Mouse (Mus musculus) R1 (cell line): ENCODE data around the gene Fcgr3.

Source experiments
- DNase-seq: peaks from one replicate; pipeline ENCODE4 v3.0.0-alpha.2; 2018; ENCODE audit warnings: low read depth, low spot score

The Fcgr3 gene

DNA sequence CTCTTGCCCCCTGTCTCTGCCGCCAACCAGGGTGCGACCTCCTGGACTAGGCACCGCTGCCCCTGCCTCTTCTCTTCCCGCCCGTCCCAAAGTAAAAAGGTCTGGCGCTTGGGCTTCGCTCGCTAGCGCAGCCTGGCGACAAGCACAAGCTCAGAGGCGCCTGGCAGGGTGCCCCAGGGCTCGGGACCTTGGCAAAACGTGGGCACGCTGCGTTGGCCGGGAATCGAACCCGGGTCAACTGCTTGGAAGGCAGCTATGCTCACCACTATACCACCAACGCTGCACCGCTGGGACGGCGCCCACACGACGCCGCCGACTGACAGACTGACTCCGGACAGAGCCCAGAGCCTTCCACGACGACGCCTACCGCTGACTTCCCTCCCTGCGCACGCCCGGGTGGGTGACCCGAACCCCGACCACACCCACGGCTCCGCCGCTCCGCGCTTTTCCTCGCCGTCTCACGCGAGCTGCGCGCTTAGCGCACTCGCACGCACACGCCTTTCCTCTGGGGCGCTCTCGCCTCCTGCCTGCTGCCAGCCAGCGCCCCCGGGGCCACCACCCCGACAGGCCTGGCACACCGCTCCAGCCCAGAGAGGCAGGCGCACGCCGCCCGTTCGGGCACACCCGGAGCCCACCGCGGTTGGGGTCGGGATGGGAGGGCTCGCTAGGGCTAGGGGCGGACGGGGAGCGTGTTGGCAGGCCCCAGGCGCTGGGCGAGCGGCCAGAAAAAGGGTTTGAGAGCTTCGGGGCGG, at the start of gene Fcgr3:
Gene Fcgr3, minus strand, starts transcription at position 445 of the 752 bp plus-strand sequence.
- peak; percentile 92 for DNase-seq

DNA sequence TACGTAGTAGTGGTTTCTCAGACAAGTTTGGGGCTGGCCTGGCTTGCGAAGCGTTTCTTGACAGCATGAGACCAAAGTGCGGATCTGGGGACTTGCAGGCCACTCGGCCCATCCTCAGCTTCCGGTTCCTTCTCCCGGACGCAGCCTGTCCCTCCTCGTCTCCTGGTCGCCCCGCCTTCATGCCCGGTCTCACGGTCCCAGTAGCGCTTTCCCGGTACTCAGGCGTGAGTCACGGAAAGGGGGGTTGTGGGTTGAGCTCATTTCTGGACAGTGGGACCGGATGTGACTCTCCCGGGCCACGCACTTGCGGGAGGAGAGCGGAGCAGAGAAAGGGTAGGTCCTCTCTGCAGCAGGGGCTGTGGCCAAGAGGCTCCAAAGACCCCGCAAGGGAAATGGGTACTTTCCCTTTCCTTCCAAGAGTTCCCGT, 49.2 kb upstream of the Fcgr3 start, which contains the start of gene Cfap126:
Gene Cfap126, plus strand, starts transcription at position 46 of the 427 bp plus-strand sequence.
- peak; percentile 57 for DNase-seq

DNA sequence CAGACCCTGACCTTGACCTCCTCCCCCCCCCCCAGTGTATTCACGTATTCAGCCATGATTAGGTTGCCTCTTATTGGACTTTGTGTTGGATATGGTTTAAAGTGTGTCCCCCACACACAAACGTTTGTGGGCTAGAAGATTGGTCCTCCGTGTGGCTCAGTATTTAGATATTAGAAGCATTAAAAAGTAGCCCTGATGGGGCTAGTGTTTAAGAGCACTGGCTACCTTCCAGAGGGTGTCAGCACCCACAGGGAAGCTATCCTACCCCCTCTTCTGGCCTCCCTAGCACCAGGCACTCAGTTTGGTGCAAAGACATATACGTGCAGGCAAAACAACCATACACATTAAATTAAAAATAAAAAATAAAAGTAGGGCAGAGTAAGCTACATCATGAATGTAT, 48.3 kb upstream of the Fcgr3 start:
- no peak for DNase-seq

DNA sequence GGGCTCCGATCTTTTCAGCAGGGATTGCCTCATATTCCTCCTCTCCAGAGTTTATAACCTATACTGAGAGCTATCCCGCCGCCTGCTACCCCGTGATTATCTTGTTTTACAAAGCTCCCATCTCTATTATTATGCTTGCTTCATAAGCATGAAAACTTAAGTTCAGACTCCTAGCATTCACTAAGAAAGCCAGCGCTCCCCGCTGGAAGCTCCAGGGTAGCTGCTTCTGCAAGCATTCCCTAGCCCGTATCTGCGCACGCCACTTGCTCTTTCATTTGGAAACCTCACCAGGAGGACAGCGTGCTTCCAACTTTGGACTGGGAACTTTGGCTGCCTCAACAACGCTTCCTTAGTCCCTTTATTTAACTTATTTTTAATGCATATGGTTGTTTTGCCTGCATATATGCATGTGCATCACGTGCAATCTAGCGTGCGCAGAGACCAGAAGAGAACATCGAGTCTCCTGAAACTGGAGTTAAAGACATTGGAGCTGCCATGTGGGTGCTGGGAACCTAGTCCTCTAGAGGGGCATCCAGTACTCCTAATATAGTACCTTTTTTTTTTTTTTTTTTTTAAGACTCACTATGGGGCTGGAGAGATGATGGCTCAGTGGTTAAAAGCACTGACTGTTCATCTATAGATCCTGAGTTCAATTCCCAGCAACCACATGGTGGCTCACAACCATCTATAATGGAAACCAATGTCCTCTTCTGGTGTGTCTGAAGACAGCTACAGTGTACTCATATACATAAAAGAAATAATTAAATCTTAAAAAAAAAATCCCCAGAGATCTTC, 47.2 kb upstream of the Fcgr3 start:
- DNase-seq = peak; percentile 67

DNA sequence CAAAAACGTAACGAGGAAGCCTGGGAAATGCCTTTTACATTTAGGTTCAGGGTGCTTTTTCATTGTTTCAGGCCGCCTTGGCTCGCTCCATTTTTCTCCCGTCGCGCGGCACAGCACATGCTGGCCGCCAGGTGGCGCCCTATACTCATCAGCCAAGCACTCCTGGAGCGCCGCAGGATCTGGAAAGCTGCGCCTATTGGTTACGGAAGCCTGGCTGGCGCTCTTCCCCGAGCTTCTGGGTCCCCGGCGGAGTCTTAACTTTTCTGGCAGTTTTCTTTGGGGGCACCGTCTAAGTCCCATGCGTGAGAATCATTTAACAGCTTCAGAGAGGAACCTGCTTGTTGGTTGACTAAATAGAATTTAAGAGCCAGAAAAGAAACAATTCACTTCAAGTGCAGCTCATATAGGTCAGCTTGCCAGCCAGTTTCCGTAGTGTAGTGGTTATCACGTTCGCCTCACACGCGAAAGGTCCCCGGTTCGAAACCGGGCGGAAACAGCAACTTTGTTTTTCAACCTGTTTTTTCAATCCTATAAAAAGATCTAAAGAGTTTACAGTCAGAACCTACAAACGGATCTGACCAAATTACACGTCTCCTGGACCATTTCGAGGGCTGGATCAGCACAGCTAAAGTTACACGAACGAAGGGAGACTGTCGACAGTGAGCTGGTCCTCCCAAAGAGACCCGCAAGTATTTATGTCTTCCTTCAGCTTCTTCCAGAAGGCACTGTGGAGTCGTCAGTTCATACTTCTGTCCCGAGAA, 46.5 kb upstream of the Fcgr3 start:
- DNase-seq = peak; percentile 95

DNA sequence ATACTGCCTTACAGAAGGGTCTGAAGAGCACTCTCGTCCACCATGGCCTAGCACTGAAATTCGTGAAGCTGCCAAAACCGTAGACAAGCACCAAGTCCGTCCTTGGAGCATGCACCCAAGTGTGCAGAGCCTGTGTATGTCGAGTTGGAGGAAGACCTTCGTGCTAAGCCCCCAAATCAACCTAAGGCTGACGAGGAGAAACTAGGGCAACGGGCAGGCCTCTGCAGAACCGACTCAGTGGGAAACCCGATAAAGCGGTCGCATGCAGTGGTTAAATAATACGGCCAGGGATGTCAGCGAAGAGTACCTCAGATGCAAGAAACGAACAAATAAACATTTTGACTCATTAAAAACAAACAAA, 45.9 kb upstream of the Fcgr3 start:
- no peak for DNase-seq

DNA sequence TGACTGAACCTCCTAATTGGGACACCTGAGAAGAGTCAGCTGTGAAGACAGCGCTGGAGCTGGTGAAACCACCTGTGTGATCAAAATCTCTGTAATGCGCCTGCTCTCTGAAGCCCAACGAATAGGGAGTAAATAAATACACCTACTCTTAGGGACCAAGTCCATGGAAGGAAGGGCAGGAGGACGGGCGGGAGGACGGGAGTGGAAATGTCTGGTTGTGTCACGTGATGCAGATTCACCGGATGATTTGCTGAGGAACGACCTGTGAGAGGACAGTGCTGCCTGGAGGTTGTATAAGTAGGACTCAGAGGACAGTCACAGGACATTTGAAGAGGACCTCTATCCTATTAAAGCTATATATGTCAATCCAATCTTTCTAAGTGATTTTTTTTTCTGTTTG, 44.9 kb upstream of the Fcgr3 start:
- DNase-seq = no peak

DNA sequence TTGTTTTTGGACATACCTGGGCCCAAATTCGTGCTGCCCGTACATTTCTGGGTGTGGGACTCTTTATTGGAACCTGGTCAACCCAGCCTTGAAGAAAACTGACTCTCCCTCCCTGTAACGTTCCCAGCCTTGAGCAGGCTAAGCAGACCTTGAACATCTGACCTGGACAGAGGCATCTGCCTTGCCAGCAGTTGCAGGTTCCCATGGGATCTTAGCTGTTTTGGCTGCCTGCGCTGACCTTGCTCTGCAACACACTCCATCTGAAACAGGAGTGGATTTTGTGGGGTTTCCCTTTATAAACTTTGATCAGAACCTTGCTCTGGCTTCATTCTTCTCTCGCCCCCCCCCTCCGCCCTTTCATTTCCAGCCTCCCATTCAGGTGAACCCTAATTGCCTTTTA, 40.5 kb upstream of the Fcgr3 start:
- DNase-seq = no peak

DNA sequence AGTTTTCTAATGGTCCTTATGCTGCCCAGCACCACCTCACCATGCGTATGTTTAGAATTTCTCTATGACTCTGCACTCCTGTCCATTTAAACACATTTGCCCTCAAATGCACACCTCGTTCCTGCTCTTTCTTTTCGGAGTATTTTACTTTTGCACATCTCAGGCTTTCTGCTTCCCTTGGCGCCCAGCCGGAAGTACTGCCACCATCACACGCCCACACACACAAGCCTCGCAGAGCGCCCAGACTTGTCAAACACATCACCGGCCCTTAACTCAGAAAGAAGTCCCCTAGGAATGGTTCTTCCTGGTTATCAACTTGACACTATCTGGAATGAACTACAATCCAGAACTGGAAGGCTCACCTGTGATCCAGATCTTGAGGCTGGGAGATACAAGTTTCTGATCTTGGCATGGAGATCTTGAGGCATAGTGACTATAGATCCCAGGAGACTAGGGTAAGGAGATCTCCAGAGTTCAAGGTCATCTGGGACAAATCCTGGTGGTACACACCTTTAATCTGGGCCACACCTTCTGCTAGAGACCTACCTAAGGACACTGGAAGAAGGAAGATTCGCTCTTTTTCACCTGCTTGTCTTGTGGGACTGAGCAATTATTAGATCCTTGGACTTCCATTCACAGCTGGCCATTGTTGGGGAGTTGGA, 38.6 kb upstream of the Fcgr3 start:
- peak; percentile 83 for DNase-seq

DNA sequence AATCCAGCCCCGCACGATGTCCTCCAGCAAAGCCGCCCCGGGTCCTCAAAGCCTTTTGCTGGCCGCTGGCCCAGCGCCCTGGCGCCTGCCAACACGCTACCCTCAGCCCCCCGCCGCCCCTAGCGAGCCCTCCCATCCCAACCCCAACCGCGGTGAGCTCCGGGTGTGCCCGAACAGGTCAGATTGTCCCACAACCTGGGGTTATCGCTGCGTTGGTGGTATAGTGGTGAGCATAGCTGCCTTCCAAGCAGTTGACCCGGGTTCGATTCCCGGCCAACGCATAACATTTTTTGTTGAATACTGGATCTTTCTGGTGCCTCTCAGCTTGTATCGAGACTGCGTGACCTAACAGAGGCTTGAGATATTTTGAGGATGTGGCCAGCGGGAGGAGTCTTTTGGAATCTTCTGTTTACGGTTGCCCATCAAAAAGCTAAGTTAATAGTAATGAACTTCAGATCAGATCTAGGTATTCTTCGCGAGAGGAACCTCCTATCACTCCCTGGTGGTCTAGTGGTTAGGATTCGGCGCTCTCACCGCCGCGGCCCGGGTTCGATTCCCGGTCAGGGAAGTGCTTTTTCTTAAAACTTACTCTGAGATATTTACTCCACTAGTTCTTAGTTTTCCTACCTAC, 37.9 kb upstream of the Fcgr3 start:
- DNase-seq = peak; percentile 94

DNA sequence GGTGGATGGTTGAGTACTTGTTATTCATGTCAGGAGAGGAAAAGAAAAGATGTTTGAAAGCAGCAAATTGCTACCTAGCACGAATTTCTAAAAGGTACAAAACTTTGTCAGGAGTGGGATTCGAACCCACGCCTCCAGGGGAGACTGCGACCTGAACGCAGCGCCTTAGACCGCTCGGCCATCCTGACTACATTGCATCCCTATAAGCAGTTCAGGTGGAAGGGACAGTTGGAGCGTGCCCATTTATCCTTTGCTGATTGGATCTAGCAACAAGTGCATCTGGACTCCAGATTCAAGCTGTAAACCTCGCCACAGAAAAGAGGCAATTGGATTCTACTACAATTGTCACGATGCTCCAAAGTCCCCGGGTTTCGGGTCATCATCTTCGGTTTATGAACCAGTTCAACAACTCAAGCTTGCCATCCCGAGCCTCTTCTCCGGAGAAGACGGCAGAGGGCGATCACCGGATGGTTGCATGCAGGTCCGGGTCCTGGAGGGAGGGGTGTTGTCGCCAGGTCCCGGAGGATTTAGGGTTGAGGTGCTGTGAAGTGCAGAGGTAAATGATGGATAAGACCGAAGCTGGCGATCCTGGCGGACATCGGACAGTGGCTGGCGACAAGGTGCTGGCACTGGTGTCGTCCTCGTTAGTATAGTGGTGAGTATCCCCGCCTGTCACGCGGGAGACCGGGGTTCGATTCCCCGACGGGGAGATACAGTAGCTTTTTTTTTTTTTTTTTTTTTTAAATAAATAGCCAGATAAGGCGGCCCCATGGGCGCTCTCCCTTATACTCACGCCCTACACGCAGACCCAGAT, 37.2 kb upstream of the Fcgr3 start:
- DNase-seq = peak; percentile 82

DNA sequence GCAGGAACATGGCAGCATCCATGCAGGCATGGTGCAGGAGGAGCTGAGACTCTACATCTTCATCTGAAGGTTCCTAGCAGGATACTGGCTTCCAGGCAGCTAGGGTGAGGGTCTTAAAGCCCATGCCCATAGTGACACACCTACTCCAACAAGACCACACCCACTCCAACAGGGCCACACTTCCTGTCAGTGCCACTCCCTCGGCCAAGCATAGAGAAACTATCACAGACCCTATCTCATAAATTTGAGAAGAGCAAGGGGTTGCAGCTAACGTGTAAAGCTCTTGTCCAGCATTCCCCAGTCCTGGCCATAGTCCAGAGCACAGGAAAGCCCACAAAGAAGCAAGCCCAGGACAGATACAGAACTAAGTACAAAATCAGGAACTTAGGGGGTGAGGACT, 36.3 kb upstream of the Fcgr3 start:
- no peak for DNase-seq

DNA sequence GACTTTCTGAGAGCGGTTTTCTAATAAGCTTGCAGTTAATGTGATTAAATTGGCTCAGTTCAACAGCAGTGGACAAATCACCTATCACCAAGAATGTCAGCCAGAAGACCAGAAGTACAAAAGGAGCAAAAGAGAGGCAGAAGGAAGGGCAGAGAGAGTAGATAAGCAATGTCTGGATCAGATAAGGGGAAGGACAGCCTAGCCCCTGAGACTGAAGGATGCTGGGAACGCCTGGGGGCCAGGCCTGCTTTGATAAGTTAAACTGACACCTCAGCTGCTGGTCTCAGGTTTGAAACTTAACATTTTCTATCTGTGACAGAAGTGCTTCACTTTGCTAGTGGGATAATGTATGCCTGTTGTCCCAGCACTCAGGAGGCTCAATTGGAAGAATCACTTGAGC, 32.9 kb upstream of the Fcgr3 start:
- DNase-seq = no peak

DNA sequence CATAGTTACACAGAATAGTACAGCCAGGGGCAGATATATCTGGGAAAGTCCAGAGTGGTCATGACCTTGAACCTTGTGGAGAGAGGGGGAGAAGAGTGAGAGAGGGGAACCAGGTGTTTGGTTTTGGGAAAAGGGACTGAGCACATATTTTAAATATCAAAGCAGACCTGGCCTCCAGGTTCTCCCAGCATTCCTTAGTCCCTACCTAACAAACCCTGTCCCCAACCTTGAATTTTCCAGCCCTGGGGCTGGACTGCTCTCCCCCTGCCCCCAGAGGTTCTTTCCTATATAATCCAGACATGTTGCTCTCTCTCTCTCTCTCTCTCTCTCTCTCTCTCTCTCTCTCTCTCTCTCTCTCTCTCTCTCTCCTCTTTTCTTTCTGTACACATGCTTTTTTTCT, 32.4 kb upstream of the Fcgr3 start:
- no peak for DNase-seq

DNA sequence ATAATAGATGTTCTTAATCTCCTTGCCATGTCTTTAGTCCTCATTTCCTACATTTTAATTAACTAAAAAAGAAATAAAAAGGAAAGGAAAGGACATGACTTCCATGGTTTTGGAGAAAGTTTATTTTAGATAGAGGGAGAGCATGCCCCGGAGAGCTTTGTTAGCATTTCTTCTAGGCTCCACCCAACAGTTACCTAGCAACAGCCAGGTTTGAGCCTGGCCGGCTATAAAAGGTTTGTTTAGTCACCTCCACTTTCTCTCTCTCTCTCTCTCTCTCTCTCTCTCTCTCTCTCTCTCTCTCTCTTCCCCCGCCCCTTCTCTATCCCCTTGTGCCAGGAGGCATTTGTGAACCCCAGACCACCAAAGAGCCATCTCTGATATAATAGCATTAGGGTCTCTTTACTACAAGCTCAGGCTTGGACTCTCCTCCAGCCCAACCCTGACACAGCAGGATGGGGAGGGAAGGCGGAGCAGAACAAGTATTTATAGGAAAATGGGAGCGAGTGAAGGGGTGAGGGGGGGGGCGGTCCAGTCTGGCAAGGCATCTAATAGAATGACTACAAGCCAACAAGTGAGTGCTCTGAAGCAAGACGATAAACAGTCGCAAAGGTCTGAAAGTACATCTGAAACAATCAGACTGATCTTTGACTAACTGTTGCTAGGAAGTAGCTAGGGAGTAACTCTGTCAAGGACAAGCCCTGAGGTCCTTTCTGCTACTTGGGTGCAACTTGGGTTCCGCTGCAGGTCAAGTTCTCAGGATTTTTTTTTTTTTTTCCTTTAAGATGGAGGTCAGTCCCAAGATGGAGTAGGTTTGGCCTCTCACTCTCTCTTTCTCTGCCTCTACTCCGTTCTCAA, 31.6 kb upstream of the Fcgr3 start:
- peak; percentile 64 for DNase-seq

DNA sequence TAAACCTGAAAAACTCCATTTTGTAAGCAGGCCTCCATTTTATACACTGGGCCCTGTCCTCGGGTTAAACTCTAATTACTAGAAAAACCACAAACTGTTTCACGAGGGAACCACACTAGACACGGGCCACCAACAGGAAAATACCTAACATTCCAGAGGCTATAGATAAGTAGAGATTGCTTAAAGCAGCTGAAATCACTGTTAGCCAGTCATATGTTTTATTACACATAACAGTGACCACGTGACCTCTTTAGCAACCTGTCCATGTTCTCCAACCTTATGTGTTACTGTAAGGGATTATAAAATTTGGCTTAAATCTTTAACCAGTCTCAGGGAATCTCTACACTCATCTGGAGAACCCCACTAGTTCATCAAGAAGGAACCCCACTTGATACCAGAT, 29.7 kb upstream of the Fcgr3 start:
- no peak for DNase-seq

DNA sequence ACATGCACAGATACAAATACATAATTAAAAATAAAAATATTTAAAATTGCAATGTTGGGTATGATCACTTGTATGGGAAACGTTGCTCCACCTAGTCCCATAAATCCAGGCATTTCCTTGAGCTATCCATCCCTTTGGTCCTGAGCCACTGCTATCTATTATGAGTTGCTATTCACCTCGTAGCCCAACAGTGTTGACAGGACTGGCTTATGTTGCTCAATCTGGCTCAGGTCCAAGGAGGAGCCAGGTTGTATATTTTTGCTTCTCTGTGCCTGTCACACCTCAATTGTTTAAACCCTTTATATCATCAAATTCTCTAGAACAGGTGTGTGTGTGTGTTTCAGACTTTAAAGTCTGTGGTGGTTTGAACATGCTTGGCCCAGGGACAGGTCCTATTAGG, 26.0 kb upstream of the Fcgr3 start:
- DNase-seq = no peak

DNA sequence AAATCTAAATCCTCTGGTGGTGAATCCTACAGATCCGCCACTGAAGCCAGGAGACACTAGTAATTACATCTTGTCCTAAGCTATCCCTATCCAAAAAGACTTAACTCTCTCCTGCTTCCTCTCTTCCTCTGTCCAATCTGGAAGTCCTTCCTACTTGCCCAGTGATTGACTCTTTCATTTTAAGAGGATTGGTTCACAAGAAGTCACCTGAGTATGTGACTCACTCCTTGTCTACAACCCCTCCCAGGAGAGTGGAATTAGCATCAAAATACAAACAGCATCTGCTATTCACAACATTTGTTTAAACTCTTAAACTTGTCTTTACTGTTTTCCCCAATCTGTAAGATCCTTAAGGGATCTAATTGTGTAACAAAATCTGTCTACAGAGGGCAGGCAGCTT, 25.2 kb upstream of the Fcgr3 start:
- peak; percentile 93 for DNase-seq

DNA sequence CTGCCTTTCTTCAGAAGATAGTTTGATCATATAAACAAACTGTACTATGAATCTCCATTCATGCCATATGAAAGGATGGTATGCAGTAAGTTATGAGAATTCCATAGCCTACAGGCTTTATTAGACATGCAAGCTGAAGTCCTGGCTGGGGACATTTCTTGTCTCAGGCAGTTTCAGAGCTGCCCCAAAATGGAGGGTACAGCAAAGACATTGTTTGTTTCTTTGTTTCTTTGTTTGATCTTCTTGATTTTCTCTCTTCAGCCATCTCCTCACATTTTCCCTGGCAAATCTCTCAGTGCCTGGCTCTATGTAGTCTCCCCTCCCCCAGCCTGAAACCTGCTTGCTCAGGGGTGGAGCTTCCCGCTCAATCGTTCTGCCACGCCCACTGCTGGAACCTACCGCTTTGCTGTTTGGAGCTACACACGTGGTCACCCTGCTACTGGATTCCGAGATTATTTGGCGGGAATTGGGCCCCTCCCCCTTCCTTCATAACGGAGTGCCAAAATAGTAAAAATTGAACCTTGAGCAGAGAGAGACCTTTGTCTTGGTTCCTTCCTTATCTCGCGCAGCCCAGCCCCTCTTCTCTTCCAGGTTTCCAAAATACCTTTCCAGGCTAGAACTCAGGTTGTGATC, 23.6 kb upstream of the Fcgr3 start:
- peak; percentile 69 for DNase-seq
